Mouse (Mus musculus) spleen, adult 2 months (tissue): ENCODE data around the gene Trim31. TPM values are rescaled to one million over a fixed set of nuclear protein-coding genes. Genes with fewer than 3 reads are reported as not detected.
"Not testable (repeated sequence)": the region's sequence is repeated elsewhere in the genome, so short reads cannot be mapped to it uniquely, and the experiment has no call there.

Experiments used
- DNase-seq, 2 experiments: peaks; one replicate each; pipeline versions ENCODE4 v3.0.0 to v3.0.0-alpha.2; 2012 to 2021; ENCODE audit warnings: low spot score in 2 of 2, low read depth in 1 of 2
- H3K27ac ChIP-seq: fragments of 200-500 bp; 2 replicates; pipeline ENCODE4 v1.5.1; 2012; ENCODE audit warnings: low read length, inconsistent platforms; ENCODE audit not compliant: insufficient read depth
- H3K27me3 ChIP-seq: fragments of 200-500 bp; 2 replicates; pipeline ENCODE4 v1.6.1; 2012; ENCODE audit warnings: mild to moderate bottlenecking, moderate library complexity, low read length, inconsistent platforms; ENCODE audit not compliant: control insufficient read depth, insufficient read depth
- H3K36me3 ChIP-seq: fragments of 200-500 bp; 2 replicates; pipeline ENCODE4 v1.6.1; 2012; ENCODE audit warnings: mild to moderate bottlenecking, low read length, inconsistent platforms; ENCODE audit not compliant: control insufficient read depth, insufficient read depth
- H3K4me1 ChIP-seq: fragments of 200-500 bp; 2 replicates; pipeline ENCODE4 v1.6.1; 2011; ENCODE audit warnings: inconsistent platforms; ENCODE audit not compliant: control insufficient read depth, insufficient read depth, insufficient read length
- H3K4me3 ChIP-seq: fragments of 200-500 bp; 2 replicates; pipeline ENCODE4 v1.5.1; 2011; ENCODE audit warnings: mild to moderate bottlenecking, inconsistent platforms; ENCODE audit not compliant: insufficient read depth, insufficient read length; ENCODE audit errors: extremely low read depth
- CTCF ChIP-seq: fragments of 200-500 bp; IDR thresholded peaks from 2 replicates; pipeline ENCODE4 v1.5.1; 2011; ENCODE audit warnings: mild to moderate bottlenecking, inconsistent platforms; ENCODE audit not compliant: insufficient read depth, insufficient read length, insufficient replicate concordance; ENCODE audit errors: extremely low read depth
- POLR2A ChIP-seq: fragments of 200-500 bp; IDR thresholded peaks from 2 replicates; pipeline ENCODE4 v1.6.1; 2011; ENCODE audit warnings: low read depth, low read length, inconsistent platforms
- WGBS: fragments of 180-500 bp; shearing (Covaris S2); methylation state at CpG from one replicate; pipeline ENCODE4 v1.1.7; 2018; 5-methylcytosine and 5-hydroxymethylcytosine counted together
- polyA plus RNA-seq: library from polyadenylated mRNA; depleted of rRNA; stranded (reverse); fragments of >200 nt; gene quantifications from 2 replicates; pipeline ENCODE4 v1.2.3, GENCODE M21; 2012

The Trim31 gene
- polyA plus RNA-seq, 1 experiment = not detected

GRCm38 (mm10) chr17:36874636-36875035, 23.3 kb upstream of the Trim31 start:
- DNase-seq = no peak
- no peak for TF ChIP-seq POLR2A
- no peak for TF ChIP-seq CTCF
- Histone ChIP-seq H3K4me1 (no peaks in the 10 kb centered on the region), H3K4me3 (no peak overlapping the region), H3K36me3 (no peaks in the 10 kb centered on the region; the same call in 1 of the 2 replicates), H3K27ac (no peak overlapping the region), H3K27me3 (no peaks in the 10 kb centered on the region)
- WGBS = 47% methylated on average over 4 of the region's 4 CpGs

- Histone ChIP-seq H3K36me3 (no peaks in the 10 kb centered on the region), H3K27me3 (no peaks in the 10 kb centered on the region), H3K4me1 (no peaks in the 10 kb centered on the region), H3K4me3 (no peak overlapping the region), H3K27ac (no peak overlapping the region)
- WGBS = 70% methylated on average over 2 of the region's 2 CpGs
- DNase-seq = no peak
- TF ChIP-seq POLR2A (no peak), CTCF (no peak)
Measured at GRCm38 (mm10) chr17:36883350-36883749, 14.6 kb upstream of the Trim31 start.

- Histone ChIP-seq H3K4me1 (no peaks in the 10 kb centered on the region), H3K36me3 (no peaks in the 10 kb centered on the region), H3K27me3 (no peaks in the 10 kb centered on the region), H3K4me3 (no peak overlapping the region), H3K27ac (no peak overlapping the region)
- no peak for TF ChIP-seq POLR2A
- no peak for TF ChIP-seq CTCF
- 89% methylated on average over 12 of the region's 12 CpGs for WGBS
- no peak for DNase-seq
Measured at GRCm38 (mm10) chr17:36885132-36885790, 12.7 kb upstream of the Trim31 start.

GRCm38 (mm10) chr17:36890073-36890903, 7.6 kb upstream of the Trim31 start, which contains the start of gene Trim40:
Trim40 (minus strand) TSS chr17:36890123.
- no peak for TF ChIP-seq POLR2A
- WGBS = 81% methylated on average over 5 of the region's 5 CpGs
- DNase-seq = no peak
- H3K36me3 ChIP-seq = no peaks in the 10 kb centered on the region
- H3K27me3 ChIP-seq = no peaks in the 10 kb centered on the region
- no peak within 1 kb of the TSS for H3K4me3 ChIP-seq
- H3K4me1 ChIP-seq = no peaks in the 10 kb centered on the region
- H3K27ac ChIP-seq = no peak within 1 kb of the TSS

- H3K4me1 ChIP-seq, H3K27ac ChIP-seq, H3K36me3 ChIP-seq, H3K27me3 ChIP-seq, H3K4me3 ChIP-seq, DNase-seq: not testable (repeated sequence)
- 95% methylated on average over 1 of the region's 1 CpGs for WGBS
Measured at GRCm38 (mm10) chr17:36891496-36891895, 6.4 kb upstream of the Trim31 start.

GRCm38 (mm10) chr17:36892362-36892761, 5.6 kb upstream of the Trim31 start:
- 3% methylated on average over 2 of the region's 2 CpGs for WGBS
- TF ChIP-seq POLR2A (no peak), CTCF (peak; percentile 48; the same call in 1 of the 2 replicates)
- Histone ChIP-seq H3K27ac (no peak overlapping the region), H3K27me3 (no peaks in the 10 kb centered on the region), H3K36me3 (no peaks in the 10 kb centered on the region), H3K4me1 (no peaks in the 10 kb centered on the region), H3K4me3 (no peak overlapping the region)
- peak in 1 of 2 experiments; percentile 23 for DNase-seq

GRCm38 (mm10) chr17:36893387-36893786, 4.5 kb upstream of the Trim31 start:
- WGBS = 43% methylated on average over 5 of the region's 5 CpGs
- Histone ChIP-seq H3K36me3 (no peaks in the 10 kb centered on the region), H3K27me3 (no peaks in the 10 kb centered on the region), H3K4me1 (no peaks in the 10 kb centered on the region), H3K27ac (no peak overlapping the region), H3K4me3 (no peak overlapping the region)
- DNase-seq = no peak
- TF ChIP-seq POLR2A (no peak), CTCF (no peak)
